Mouse (Mus musculus) adrenal gland, postnatal 0 days (tissue): ENCODE measurements around the gene Cd209b. TPM values are rescaled to one million over a fixed set of nuclear protein-coding genes. Genes with fewer than 3 reads are reported as not detected.

Experiments used
- polyA plus RNA-seq: library from polyadenylated mRNA; unstranded; fragments of >200 nt; fragmentation: Nextera tagmentation; extraction: Ambion mirVana; gene quantifications from 2 replicates; pipeline ENCODE4 v1.2.1, GENCODE M21; 2015

Cd209b gene
- polyA plus RNA-seq, result not detected in 2 replicates

GRCm38 (mm10) chr8:3926744-3927143 is at the start of gene Cd209b:
TSS of gene Cd209b (minus strand) at chr8:3926844.

GRCm38 (mm10) chr8:3954646-3955045 is 28.0 kb upstream of the Cd209b start, which contains the start of gene Cd209c:
TSS of gene Cd209c (minus strand) at chr8:3954746.

GRCm38 (mm10) chr8:3878455-3878854 is 48.2 kb downstream of the Cd209b start, which contains the start of gene Cd209d:
TSS of gene Cd209d (minus strand) at chr8:3878555.

Other genes starting within 250 kb of the Cd209b start
- 0.19 TPM in 1 of 2 replicates, not detected in the other for gene Fcer2a, start 232.7 kb downstream of the Cd209b start, polyA plus RNA-seq
- 0.39 and 0.68 TPM in 2 replicates for gene Clec4g, start 206.2 kb downstream of the Cd209b start, polyA plus RNA-seq
- gene Cd209a, start 177.9 kb downstream of the Cd209b start, polyA plus RNA-seq, result 0.24 and 0.41 TPM in 2 replicates
- not detected in 2 replicates for gene Cd209e, start 72.5 kb downstream of the Cd209b start, polyA plus RNA-seq
- gene Cd209d, start 48.3 kb downstream of the Cd209b start, polyA plus RNA-seq, result not detected in 2 replicates
- gene Cd209c, start 27.9 kb upstream of the Cd209b start, polyA plus RNA-seq, result 0.14 and 0.22 TPM in 2 replicates
- gene Cd209f, start 179.0 kb upstream of the Cd209b start, polyA plus RNA-seq, result 0.66 TPM in 1 of 2 replicates, not detected in the other
- gene Cd209g, start 207.3 kb upstream of the Cd209b start, polyA plus RNA-seq, result not detected in 2 replicates
- 15.9 and 19.5 TPM in 2 replicates for gene Evi5l, start 239.7 kb upstream of the Cd209b start, polyA plus RNA-seq